Mouse (Mus musculus) heart, postnatal 0 days (tissue): ENCODE data around the gene Il1r1. TPM values are rescaled to one million over a fixed set of nuclear protein-coding genes. Genes with fewer than 3 reads are reported as not detected.

ENCODE experiments used
- ATAC-seq: fragments of 200-750 bp; cut with Nextera tagmentation; 2 replicates; pipeline ENCODE4 v1.8.0; 2017; ENCODE audit warnings: low read depth, moderate number of reproducible peaks, moderate library complexity; ENCODE audit not compliant: insufficient read depth
- DNase-seq: peaks from one replicate; pipeline ENCODE4 v3.0.0-alpha.2; 2016; ENCODE audit warnings: low spot score
- H3K27ac ChIP-seq: fragments of 300-500 bp; sonication (generic); 2 replicates; pipeline ENCODE4 v1.5.1; 2014; ENCODE audit warnings: low read depth, mild to moderate bottlenecking
- H3K27me3 ChIP-seq: fragments of 300-500 bp; sonication (generic); 2 replicates; pipeline ENCODE4 v1.6.1; 2014; ENCODE audit warnings: low read length, mixed read lengths; ENCODE audit not compliant: control insufficient read depth, insufficient read depth
- H3K36me3 ChIP-seq: fragments of 300-500 bp; sonication (generic); replicated peaks from 2 replicates; pipeline ENCODE4 v1.6.1; 2014; ENCODE audit warnings: low read length, mixed read lengths; ENCODE audit not compliant: control insufficient read depth, insufficient read depth
- H3K4me1 ChIP-seq: fragments of 300-500 bp; sonication (generic); 2 replicates; pipeline ENCODE4 v1.6.1; 2014; ENCODE audit warnings: antibody characterized with exemption; ENCODE audit not compliant: control insufficient read depth, insufficient read depth
- H3K4me2 ChIP-seq: fragments of 300-500 bp; sonication (generic); 2 replicates; pipeline ENCODE4 v1.6.1; 2014; ENCODE audit warnings: low read depth, mild to moderate bottlenecking, low read length, moderate library complexity
- H3K4me3 ChIP-seq: fragments of 300-500 bp; sonication (generic); 2 replicates; pipeline ENCODE4 v1.5.1; 2014; ENCODE audit warnings: low read depth, low read length
- H3K9ac ChIP-seq: fragments of 300-500 bp; sonication (generic); replicated peaks from 2 replicates; pipeline ENCODE4 v1.6.1; 2014; ENCODE audit warnings: low read depth, low read length, mixed read lengths
- H3K9me3 ChIP-seq: fragments of 300-500 bp; sonication (generic); replicated peaks from 2 replicates; pipeline ENCODE4 v1.6.1; 2016; ENCODE audit warnings: low read length; ENCODE audit not compliant: control insufficient read depth
- CTCF ChIP-seq: IDR thresholded peaks from 2 replicates; pipeline ENCODE4 v1.5.1; 2016; ENCODE audit warnings: antibody characterized with exemption, control low read depth, low read depth
- EP300 ChIP-seq: IDR thresholded peaks from 2 replicates; pipeline ENCODE4 v1.6.1; 2016; ENCODE audit warnings: antibody characterized with exemption, low read depth
- WGBS: fragments of 180-500 bp; shearing (Covaris S2); extraction: QIAGEN DNeasy Blood & Tissue Kit; methylation state at CpG from one replicate; pipeline ENCODE4 v1.1.7; 2014; 5-methylcytosine and 5-hydroxymethylcytosine counted together
- polyA plus RNA-seq: library from polyadenylated mRNA; unstranded; fragments of >200 nt; fragmentation: Nextera tagmentation; extraction: Ambion mirVana; gene quantifications from 2 replicates; pipeline ENCODE4 v1.2.1, GENCODE M21; 2015
- total RNA-seq: library from RNA; depleted of rRNA; stranded (reverse); fragments of >200 nt; gene quantifications from 2 replicates; pipeline ENCODE4 v1.2.3, GENCODE M21; 2014; ENCODE audit warnings: low replicate concordance

The Il1r1 gene
- total and polyA plus RNA-seq, 2 experiments from 2014 or later = 4.7 to 5.6 TPM

GRCm38 (mm10) chr1:40290489-40291255 is 65.8 kb downstream of the Il1r1 start:
- H3K4me2 ChIP-seq = no peak overlapping the region
- TF ChIP-seq EP300 (no peak), CTCF (no peak)
- WGBS = 79% methylated on average over 12 of the region's 12 CpGs
- H3K9me3 ChIP-seq = no peaks in the 10 kb centered on the region
- H3K9ac ChIP-seq = no peak overlapping the region
- H3K27ac ChIP-seq = no peak overlapping the region
- DNase-seq = no peak
- no peak overlapping the region for H3K4me3 ChIP-seq
- ATAC-seq = no peak
- H3K36me3 ChIP-seq = 0 out of 2 replicates have a peak, but pooled peaks cover 4% of the 10 kb centered on the region
- no peaks in the 10 kb centered on the region for H3K4me1 ChIP-seq
- H3K27me3 ChIP-seq = no peaks in the 10 kb centered on the region

- WGBS = 79% methylated on average over 2 of the region's 2 CpGs
- no peak overlapping the region for H3K9ac ChIP-seq
- no peaks in the 10 kb centered on the region for H3K9me3 ChIP-seq
- no peak overlapping the region for H3K4me2 ChIP-seq
- 0 out of 2 replicates have a peak, but pooled peaks cover 4% of the 10 kb centered on the region for H3K36me3 ChIP-seq
- H3K4me1 ChIP-seq = no peaks in the 10 kb centered on the region
- TF ChIP-seq EP300 = no peak
- TF ChIP-seq CTCF = no peak
- no peak for DNase-seq
- no peak for ATAC-seq
- H3K4me3 ChIP-seq = no peak overlapping the region
- no peaks in the 10 kb centered on the region for H3K27me3 ChIP-seq
- no peak overlapping the region for H3K27ac ChIP-seq
Measured at GRCm38 (mm10) chr1:40292231-40292630, 67.4 kb downstream of the Il1r1 start.

GRCm38 (mm10) chr1:40293891-40294290 is 69.0 kb downstream of the Il1r1 start:
- WGBS = 88% methylated on average over 7 of the region's 7 CpGs

GRCm38 (mm10) chr1:40294824-40295223 is 69.9 kb downstream of the Il1r1 start:
- Histone ChIP-seq H3K9me3 (no peaks in the 10 kb centered on the region), H3K27me3 (no peaks in the 10 kb centered on the region), H3K4me3 (no peak overlapping the region), H3K27ac (no peak overlapping the region), H3K36me3 (0 out of 2 replicates have a peak, but pooled peaks cover 6% of the 10 kb centered on the region), H3K4me1 (no peaks in the 10 kb centered on the region), H3K9ac (no peak overlapping the region), H3K4me2 (no peak overlapping the region)
- DNase-seq = no peak
- ATAC-seq = no peak
- TF ChIP-seq CTCF (no peak), EP300 (no peak)
- WGBS = 72% methylated on average over 9 of the region's 9 CpGs

More at GRCm38 (mm10) chr1:40293891-40294290, 69.0 kb downstream of the Il1r1 start:
- Histone ChIP-seq H3K9ac (no peak overlapping the region), H3K9me3 (no peaks in the 10 kb centered on the region), H3K4me1 (no peaks in the 10 kb centered on the region), H3K4me2 (no peak overlapping the region), H3K36me3 (0 out of 2 replicates have a peak, but pooled peaks cover 4% of the 10 kb centered on the region), H3K4me3 (no peak overlapping the region), H3K27ac (no peak overlapping the region), H3K27me3 (no peaks in the 10 kb centered on the region)
- peak; percentile 26; the same call in 1 of the 2 replicates for TF ChIP-seq CTCF
- no peak for TF ChIP-seq EP300
- ATAC-seq (no peak), DNase-seq (no peak)

- H3K4me3 ChIP-seq = no peak overlapping the region
- WGBS = 79% methylated on average over 2 of the region's 2 CpGs
- TF ChIP-seq CTCF = no peak
- TF ChIP-seq EP300 = no peak
- no peak overlapping the region for H3K4me2 ChIP-seq
- H3K36me3 ChIP-seq = 0 out of 2 replicates have a peak, but pooled peaks cover 3% of the 10 kb centered on the region
- no peak overlapping the region for H3K27ac ChIP-seq
- no peaks in the 10 kb centered on the region for H3K4me1 ChIP-seq
- no peak overlapping the region for H3K9ac ChIP-seq
- ATAC-seq = no peak
- no peak for DNase-seq
- H3K27me3 ChIP-seq = no peaks in the 10 kb centered on the region
- H3K9me3 ChIP-seq = no peaks in the 10 kb centered on the region
Measured at GRCm38 (mm10) chr1:40298053-40298452, 73.2 kb downstream of the Il1r1 start.
